Mouse (Mus musculus) E14TG2a.4 (cell line): Measurements from ENCODE around the gene Syt16.

Experiments
- CTCF ChIP-seq: conservative IDR thresholded peaks from 2 replicates; pipeline ENCODE4 v1.5.1; 2014; ENCODE audit warnings: low read length
- NANOG ChIP-seq: IDR thresholded peaks from 2 replicates; pipeline ENCODE4 v1.6.1; 2014; ENCODE audit warnings: borderline replicate concordance, low read length, mixed read lengths
- POU5F1 ChIP-seq: IDR thresholded peaks from 2 replicates; pipeline ENCODE4 v1.6.1; 2014; ENCODE audit warnings: low read length, borderline replicate concordance

- no peak for TF ChIP-seq CTCF
- no peak for TF ChIP-seq NANOG
- TF ChIP-seq POU5F1, result no peak
Measured at GRCm38 (mm10) chr12:74192552-74192951, 195.1 kb downstream of the Syt16 start.
